Mouse (Mus musculus): ENCODE data around the gene Zp2. TPM values are rescaled to one million over a fixed set of nuclear protein-coding genes. Genes with fewer than 3 reads are reported as not detected.
A peak's percentile ranks its signal among the peaks of the same experiment; 100 is the strongest.

Zp2 gene
- polyA plus RNA-seq, 1 experiment from 2014 or later = not detected

DNA sequence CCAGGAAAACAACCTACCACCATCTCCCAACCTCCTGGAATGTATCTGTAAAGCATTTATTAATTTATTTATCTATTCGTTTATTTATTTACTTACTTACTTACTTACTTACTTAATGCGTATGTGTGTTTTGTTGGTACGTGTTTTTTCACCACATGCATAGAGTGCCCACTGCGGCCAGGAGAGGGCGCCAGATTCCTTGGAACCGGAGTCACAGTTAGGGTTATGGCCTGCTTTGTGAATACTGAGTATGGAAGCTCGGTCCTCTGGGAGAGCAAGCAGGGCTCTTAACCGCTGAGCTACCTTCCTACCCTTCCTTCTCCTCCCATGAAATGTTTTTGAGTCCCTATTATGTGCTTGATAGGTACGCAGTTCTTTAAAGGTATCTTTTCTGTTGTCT lies 46.7 kb downstream of the Zp2 start:
- peak; percentile 64; the same call in 1 of the 2 replicates for ATAC-seq (ENCODE audit: insufficient read depth, low FRiP score, low TSS enrichment)
- WGBS = 21% methylated on average over 9 of the region's 9 CpGs
- H3K27ac ChIP-seq (ENCODE audit: low read depth, low read length) = no peak overlapping the region

DNA sequence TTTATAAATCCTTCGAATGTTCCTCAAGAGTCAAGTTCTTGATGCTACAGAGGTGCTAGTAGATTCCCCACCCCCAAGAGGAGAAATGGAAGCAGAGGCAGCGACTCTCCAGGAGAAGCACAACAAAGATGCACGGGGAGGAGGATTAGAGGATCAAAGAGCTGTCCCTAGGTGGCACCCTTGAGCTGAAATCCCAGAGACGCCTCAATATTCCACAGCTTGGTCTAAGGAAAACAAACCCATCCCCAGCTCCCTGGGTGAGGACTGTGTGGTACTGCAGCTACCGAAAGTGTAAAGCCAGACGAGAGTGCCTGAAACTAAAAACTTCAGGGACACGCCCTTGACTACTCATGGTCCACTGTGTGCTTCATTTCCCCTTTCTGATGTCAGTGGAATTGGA lies 47.2 kb downstream of the Zp2 start:
- no peak overlapping the region for H3K9ac ChIP-seq (ENCODE audit: low read length)
- ATAC-seq (ENCODE audit: insufficient read depth, low FRiP score, low TSS enrichment) = peak; percentile 45; the same call in 1 of the 2 replicates

More for the DNA sequence above, 46.7 kb downstream of the Zp2 start:
- no peak overlapping the region for H3K4me3 ChIP-seq (ENCODE audit: low read depth, low read length)
- peaks cover 3% of the 10 kb centered on the region; the same call in 1 of the 2 replicates for H3K4me1 ChIP-seq (ENCODE audit: control insufficient read depth, insufficient read depth, low read length)
- no peaks in the 10 kb centered on the region for H3K9me3 ChIP-seq (ENCODE audit: control insufficient read depth, low read length)
- no peak overlapping the region for H3K9ac ChIP-seq (ENCODE audit: low read length)
- H3K36me3 ChIP-seq (ENCODE audit: control insufficient read depth, insufficient read depth, low read length) = no peaks in the 10 kb centered on the region
- H3K27me3 ChIP-seq (ENCODE audit: control insufficient read depth, insufficient read depth, low read length) = no peaks in the 10 kb centered on the region
- DNase-seq (ENCODE audit: low spot score) = peak; percentile 73
- H3K4me2 ChIP-seq (ENCODE audit: low read depth) = no peak overlapping the region

DNA sequence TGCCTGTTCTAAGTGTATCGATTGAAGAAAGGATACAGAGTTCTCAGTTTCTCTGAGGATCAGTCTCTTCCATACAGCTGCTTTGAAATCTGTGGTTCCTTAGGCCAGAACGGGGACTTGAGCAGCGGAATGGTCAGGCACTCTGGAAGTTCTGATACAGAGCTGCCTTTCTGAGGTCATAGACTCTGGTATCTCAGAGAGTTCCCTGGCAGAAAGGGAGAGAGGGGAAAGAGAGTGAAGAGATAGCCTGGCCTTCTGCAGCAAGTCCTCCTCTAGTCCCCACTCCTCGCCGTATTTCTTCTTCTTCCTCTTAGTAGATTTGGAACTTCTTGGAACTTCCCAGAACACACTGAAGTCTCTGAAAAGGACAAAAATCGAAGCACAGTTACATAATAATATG lies 49.9 kb downstream of the Zp2 start, which contains the start of gene Dnah3:
TSS of gene Dnah3 (minus strand) at position 101 of the 400 bp plus-strand sequence.
- no peak within 1 kb of the TSS for H3K9ac ChIP-seq (ENCODE audit: low read length)
- no peak for DNase-seq (ENCODE audit: low spot score)
- no peak for ATAC-seq (ENCODE audit: insufficient read depth, low FRiP score, low TSS enrichment)
- H3K9me3 ChIP-seq (ENCODE audit: control insufficient read depth, low read length) = no peaks in the 10 kb centered on the region
- H3K4me2 ChIP-seq (ENCODE audit: low read depth) = no peak within 1 kb of the TSS
- H3K4me1 ChIP-seq (ENCODE audit: control insufficient read depth, insufficient read depth, low read length) = no peaks in the 10 kb centered on the region
- no peak within 1 kb of the TSS for H3K27ac ChIP-seq (ENCODE audit: low read depth, low read length)
- H3K36me3 ChIP-seq (ENCODE audit: control insufficient read depth, insufficient read depth, low read length) = no peaks in the 10 kb centered on the region
- WGBS = 91% methylated on average over 6 of the region's 6 CpGs
- H3K4me3 ChIP-seq (ENCODE audit: low read depth, low read length) = no peak within 1 kb of the TSS
- no peaks in the 10 kb centered on the region for H3K27me3 ChIP-seq (ENCODE audit: control insufficient read depth, insufficient read depth, low read length)

More for the DNA sequence above, 47.2 kb downstream of the Zp2 start:
- Histone ChIP-seq H3K4me2 (ENCODE audit: low read depth) (no peak overlapping the region), H3K9me3 (ENCODE audit: control insufficient read depth, low read length) (no peaks in the 10 kb centered on the region), H3K4me3 (ENCODE audit: low read depth, low read length) (no peak overlapping the region), H3K27ac (ENCODE audit: low read depth, low read length) (no peak overlapping the region), H3K27me3 (ENCODE audit: control insufficient read depth, insufficient read depth, low read length) (no peaks in the 10 kb centered on the region), H3K36me3 (ENCODE audit: control insufficient read depth, insufficient read depth, low read length) (no peaks in the 10 kb centered on the region), H3K4me1 (ENCODE audit: control insufficient read depth, insufficient read depth, low read length) (peaks cover 3% of the 10 kb centered on the region; the same call in 1 of the 2 replicates)
- 7% methylated on average over 7 of the region's 7 CpGs for WGBS
- peak; percentile 75 for DNase-seq (ENCODE audit: low spot score)

DNA sequence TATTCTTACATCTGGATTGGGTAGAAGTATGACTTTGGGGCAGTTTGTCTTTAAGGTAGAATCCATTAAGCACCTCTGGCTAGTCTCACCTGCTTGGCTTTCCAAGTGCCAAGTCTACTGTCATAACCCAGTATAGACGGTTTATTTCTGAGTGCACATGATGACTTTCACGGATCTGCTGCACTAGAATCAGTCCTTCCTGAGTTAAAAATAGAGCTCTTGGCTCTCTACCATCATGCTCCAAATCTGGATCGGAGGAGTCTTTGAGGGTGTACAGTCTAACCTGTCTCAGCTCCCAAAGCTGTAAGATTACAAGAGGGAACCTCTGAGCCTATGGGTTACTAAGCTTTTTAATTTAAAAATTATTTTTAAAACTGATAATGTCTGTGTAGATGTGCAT lies 50.9 kb downstream of the Zp2 start:
- WGBS = 89% methylated on average over 3 of the region's 3 CpGs
- Histone ChIP-seq H3K4me1 (ENCODE audit: control insufficient read depth, insufficient read depth, low read length) (no peaks in the 10 kb centered on the region), H3K9ac (ENCODE audit: low read length) (no peak overlapping the region), H3K9me3 (ENCODE audit: control insufficient read depth, low read length) (no peaks in the 10 kb centered on the region), H3K27me3 (ENCODE audit: control insufficient read depth, insufficient read depth, low read length) (no peaks in the 10 kb centered on the region), H3K36me3 (ENCODE audit: control insufficient read depth, insufficient read depth, low read length) (no peaks in the 10 kb centered on the region), H3K4me2 (ENCODE audit: low read depth) (no peak overlapping the region), H3K27ac (ENCODE audit: low read depth, low read length) (no peak overlapping the region), H3K4me3 (ENCODE audit: low read depth, low read length) (no peak overlapping the region)
- ATAC-seq (ENCODE audit: insufficient read depth, low FRiP score, low TSS enrichment) (no peak), DNase-seq (ENCODE audit: low spot score) (no peak)

DNA sequence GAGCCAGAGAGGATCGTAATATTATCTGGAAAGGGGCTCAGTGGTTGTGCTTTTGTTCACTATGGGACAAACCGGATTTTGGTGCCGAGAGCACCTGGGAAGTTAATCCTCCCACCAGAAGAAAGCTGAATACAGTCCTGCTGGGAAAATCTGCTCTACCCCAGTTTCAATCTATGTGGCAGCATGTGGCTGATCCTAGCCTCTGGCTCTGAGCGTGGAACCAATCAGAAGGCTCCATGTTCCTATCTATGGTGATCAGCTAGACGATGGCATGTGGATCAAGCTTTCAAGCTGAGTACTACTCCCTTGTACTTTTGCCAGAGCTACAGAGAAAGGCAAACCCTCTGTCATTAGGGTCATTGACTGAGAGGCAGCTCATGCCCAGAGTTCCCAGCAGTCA lies 52.1 kb downstream of the Zp2 start:
- Histone ChIP-seq H3K27ac (ENCODE audit: low read depth, low read length) (no peak overlapping the region), H3K9me3 (ENCODE audit: control insufficient read depth, low read length) (no peaks in the 10 kb centered on the region), H3K4me1 (ENCODE audit: control insufficient read depth, insufficient read depth, low read length) (no peaks in the 10 kb centered on the region), H3K4me3 (ENCODE audit: low read depth, low read length) (no peak overlapping the region), H3K9ac (ENCODE audit: low read length) (no peak overlapping the region), H3K27me3 (ENCODE audit: control insufficient read depth, insufficient read depth, low read length) (no peaks in the 10 kb centered on the region), H3K36me3 (ENCODE audit: control insufficient read depth, insufficient read depth, low read length) (no peaks in the 10 kb centered on the region), H3K4me2 (ENCODE audit: low read depth) (no peak overlapping the region)
- no peak for ATAC-seq (ENCODE audit: insufficient read depth, low FRiP score, low TSS enrichment)
- no peak for DNase-seq (ENCODE audit: low spot score)
- WGBS = 62% methylated on average over 5 of the region's 5 CpGs

DNA sequence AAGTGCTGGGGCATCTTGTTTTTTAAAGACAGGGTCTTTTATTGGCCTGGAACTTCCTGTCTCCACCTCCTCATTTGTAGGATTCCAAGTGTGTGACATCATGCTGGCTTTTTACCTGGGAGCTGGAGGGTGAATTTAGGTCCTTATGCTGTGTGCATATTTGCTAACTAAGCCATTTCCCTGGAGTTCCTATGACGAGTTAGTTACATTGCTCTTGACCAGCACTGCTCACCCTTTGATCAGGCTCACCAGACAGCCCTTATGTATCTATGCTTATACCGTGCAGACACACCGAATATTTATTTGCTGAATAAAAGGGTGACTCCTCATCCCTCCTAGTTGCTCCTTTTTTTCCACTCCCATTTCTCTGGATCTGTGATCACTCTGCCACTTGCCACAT lies 64.9 kb downstream of the Zp2 start:
- Histone ChIP-seq H3K4me1 (ENCODE audit: control insufficient read depth, insufficient read depth, low read length) (no peaks in the 10 kb centered on the region), H3K36me3 (ENCODE audit: control insufficient read depth, insufficient read depth, low read length) (no peaks in the 10 kb centered on the region), H3K4me2 (ENCODE audit: low read depth) (no peak overlapping the region), H3K9ac (ENCODE audit: low read length) (no peak overlapping the region), H3K27me3 (ENCODE audit: control insufficient read depth, insufficient read depth, low read length) (no peaks in the 10 kb centered on the region), H3K9me3 (ENCODE audit: control insufficient read depth, low read length) (no peaks in the 10 kb centered on the region), H3K27ac (ENCODE audit: low read depth, low read length) (no peak overlapping the region), H3K4me3 (ENCODE audit: low read depth, low read length) (no peak overlapping the region)
- ATAC-seq (ENCODE audit: insufficient read depth, low FRiP score, low TSS enrichment) (no peak), DNase-seq (ENCODE audit: low spot score) (no peak)
- WGBS = 80% methylated on average over 3 of the region's 3 CpGs

Other genes starting within 250 kb of the Zp2 start
- gene Lyrm1, start 249.4 kb downstream of the Zp2 start, polyA plus RNA-seq (2014; fragmentation: Nextera tagmentation; extraction: Ambion mirVana) = 12.4 and 14.1 TPM in 2 replicates
- gene Dcun1d3, start 249.0 kb downstream of the Zp2 start, polyA plus RNA-seq (2014; fragmentation: Nextera tagmentation; extraction: Ambion mirVana) = 10.7 and 14.0 TPM in 2 replicates
- 0.18 TPM in 1 of 2 replicates, not detected in the other for gene Dnah3, start 50.0 kb downstream of the Zp2 start, polyA plus RNA-seq (2014; fragmentation: Nextera tagmentation; extraction: Ambion mirVana)
- 16.6 and 20.5 TPM in 2 replicates for gene Tmem159, start 42.9 kb downstream of the Zp2 start, polyA plus RNA-seq (2014; fragmentation: Nextera tagmentation; extraction: Ambion mirVana)
- gene Anks4b, start 28.6 kb upstream of the Zp2 start, polyA plus RNA-seq (2014; fragmentation: Nextera tagmentation; extraction: Ambion mirVana) = not detected in 2 replicates
- gene Crym, start 56.8 kb upstream of the Zp2 start, polyA plus RNA-seq (2014; fragmentation: Nextera tagmentation; extraction: Ambion mirVana) = 7.5 and 8.8 TPM in 2 replicates
- gene Abca14, start 58.7 kb upstream of the Zp2 start, polyA plus RNA-seq (2014; fragmentation: Nextera tagmentation; extraction: Ambion mirVana) = not detected in 2 replicates
- gene Abca15, start 183.4 kb upstream of the Zp2 start, polyA plus RNA-seq (2014; fragmentation: Nextera tagmentation; extraction: Ambion mirVana) = not detected in 2 replicates